ENCODE assay signal across 16 mouse cellular contexts in genomic region chr6:37154051-37154450, GRCm38 (mm10).
"Had no signal": no experiment of that assay in that cellular context is flagged by ENCODE, and none has a peak within 500 bp of the region (broad histone marks: within the 10 kb centered on the region; RNA-seq: fewer than 3 reads in every experiment).

No protein-coding gene starts in this region.

- H3K4me1 ChIP-seq: lung, embryonic 15.5 days; midbrain, embryonic 12.5 days; neural tube, embryonic 12.5 days; stomach, embryonic 15.5 days had no signal

- H3K9ac ChIP-seq: lung, embryonic 15.5 days; midbrain, embryonic 12.5 days; neural tube, embryonic 12.5 days; stomach, embryonic 15.5 days had no signal

- H3K9me3 ChIP-seq: lung, embryonic 15.5 days; midbrain, embryonic 10.5 days; midbrain, embryonic 12.5 days; neural tube, embryonic 12.5 days; stomach, embryonic 15.5 days had no signal

- H3K27me3 ChIP-seq: lung, embryonic 15.5 days; midbrain, embryonic 12.5 days; neural tube, embryonic 12.5 days; stomach, embryonic 15.5 days had no signal

- ATAC-seq: lung, postnatal 0 days; midbrain, embryonic 16.5 days had no signal

- DNase-seq: lung, adult 2 months; lung, postnatal 14 days; lung, postnatal 36 days; midbrain, embryonic 14.5 days; right cerebral cortex, postnatal 14 days; thymus, adult 2 months; thymus, postnatal 25 days; thymus, postnatal 4 days had no signal

- H3K4me3 ChIP-seq: lung, embryonic 15.5 days; midbrain, embryonic 10.5 days; midbrain, embryonic 12.5 days; neural tube, embryonic 12.5 days; stomach, embryonic 15.5 days had no signal

- H3K36me3 ChIP-seq: lung, embryonic 15.5 days; midbrain, embryonic 10.5 days; midbrain, embryonic 12.5 days; neural tube, embryonic 12.5 days; stomach, embryonic 15.5 days had no signal

- H3K4me2 ChIP-seq: lung, embryonic 15.5 days; midbrain, embryonic 12.5 days; neural tube, embryonic 12.5 days; stomach, embryonic 15.5 days had no signal

- H3K27ac ChIP-seq: lung, embryonic 15.5 days; midbrain, embryonic 10.5 days; midbrain, embryonic 12.5 days; neural tube, embryonic 12.5 days; stomach, embryonic 15.5 days; stomach, postnatal 0 days had no signal
